Mouse (Mus musculus): ENCODE results near the gene Arhgap10.

- TF ChIP-seq CTCF (IDR thresholded peaks at IDR 0.05; ENCODE audit: low read depth), result no peak
- no peak for TF ChIP-seq EP300 (IDR thresholded peaks at IDR 0.05; ENCODE audit: low read depth)
Measured at GRCm38 (mm10) chr8:77478913-77479273, 38.9 kb downstream of the Arhgap10 start.

Measured in liver, postnatal 0 days (tissue).